Mouse (Mus musculus) left cerebral cortex, postnatal 14 days (tissue): ENCODE measurements around the gene Ren1. TPM values are rescaled to one million over a fixed set of nuclear protein-coding genes. Genes with fewer than 3 reads are reported as not detected.

Source experiments
- DNase-seq, 2 experiments: peaks; one replicate each; pipeline ENCODE4 v3.0.0; 2021 to 2022; ENCODE audit warnings: low spot score in 2 of 2, mixed read lengths in 1 of 2
- intact Hi-C: fragments of 180-260 bp; cut with DNase I; formaldehyde crosslinking; loops from one replicate; pipeline ENCODE4 v1.15.1; 2025
- long read RNA-seq, 2 experiments: library from polyadenylated mRNA; stranded (forward); transcript quantifications; one replicate each; pipeline ENCODE4 v2.0.0; 2021
- total RNA-seq, 2 experiments: library from RNA; stranded (reverse); gene quantifications; 2 replicates each; pipeline ENCODE4 v1.2.3; 2021

Ren1 gene
- total RNA-seq = not detected
- long read RNA-seq, experiment 1 = 0 reads
- long read RNA-seq, experiment 2 = 0 reads

DNA sequence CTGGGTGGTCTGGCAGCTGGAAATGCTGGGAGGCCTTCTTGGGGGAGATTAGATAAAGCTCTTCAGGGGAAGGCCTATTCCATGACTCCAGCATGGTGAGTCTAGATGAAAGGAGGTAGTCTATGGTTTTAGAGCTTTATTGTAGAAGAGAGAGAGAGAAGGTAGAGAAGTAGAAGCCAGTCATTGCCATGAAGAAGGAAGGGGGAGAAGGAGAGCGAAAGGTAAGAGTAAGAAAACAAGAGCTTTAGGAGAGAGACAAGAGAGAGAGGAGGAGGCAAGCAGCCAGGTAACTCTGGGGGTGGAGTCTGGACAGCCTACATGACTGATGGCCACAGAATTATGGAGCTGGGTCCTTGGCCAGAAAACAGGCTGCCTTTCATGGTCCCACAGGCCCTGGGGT lies at the start of gene Ren1:
Ren1 (plus strand) TSS at position 301 of the 400 bp plus-strand sequence.
- intact Hi-C loops = no loop called here
- no peak for DNase-seq

DNA sequence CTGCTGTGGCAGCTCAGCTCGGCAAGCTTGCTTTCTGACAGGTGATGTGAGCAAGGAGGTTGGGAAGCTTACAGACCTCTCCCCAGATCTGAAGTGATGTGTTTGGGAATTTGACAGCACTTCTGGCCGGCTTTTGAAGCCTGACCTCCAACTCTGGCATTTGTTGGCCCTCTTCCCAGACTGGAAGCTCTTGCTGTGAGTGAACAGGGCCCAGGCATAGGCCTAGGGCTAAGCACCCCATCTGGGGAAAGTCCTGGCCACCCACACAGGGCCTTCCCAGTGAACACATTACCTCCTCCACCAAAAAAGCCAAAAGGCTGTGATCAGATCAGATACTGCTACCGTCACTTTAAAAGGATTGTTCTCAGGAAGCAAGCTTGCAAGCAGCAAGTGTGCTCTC lies 47.8 kb upstream of the Ren1 start:
- intact Hi-C loops = loop anchor here (10.0 kb wide), 1 partner anchor 268 kb away; the partner anchor contains the start of gene Mdm4
- DNase-seq = no peak

DNA sequence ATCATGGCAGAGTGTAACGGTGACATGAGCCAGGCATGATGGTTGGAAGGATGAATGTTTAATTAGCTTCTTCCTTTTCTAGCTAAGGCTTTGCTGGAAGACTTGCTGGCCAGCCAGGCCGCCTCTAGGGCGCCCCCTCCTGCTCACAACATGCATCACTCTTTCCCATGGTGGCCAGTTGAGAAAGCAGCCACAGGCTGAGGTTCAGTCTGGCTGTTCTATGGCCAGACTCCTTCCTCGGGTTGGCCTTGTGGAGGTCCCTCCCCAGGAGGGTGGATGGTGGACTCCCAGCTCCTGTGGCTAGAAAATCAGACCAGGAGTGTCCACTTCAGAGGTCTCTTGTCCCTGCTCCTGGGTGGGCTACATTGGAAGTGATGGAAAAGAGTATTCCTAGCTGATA lies 43.5 kb upstream of the Ren1 start:
- DNase-seq = peak; percentile 74 to 81
- intact Hi-C loops = loop anchor here (1.0 to 10.0 kb wide), 2 partner anchors 130 to 272 kb away; partner anchors contain the start of gene Mdm4

DNA sequence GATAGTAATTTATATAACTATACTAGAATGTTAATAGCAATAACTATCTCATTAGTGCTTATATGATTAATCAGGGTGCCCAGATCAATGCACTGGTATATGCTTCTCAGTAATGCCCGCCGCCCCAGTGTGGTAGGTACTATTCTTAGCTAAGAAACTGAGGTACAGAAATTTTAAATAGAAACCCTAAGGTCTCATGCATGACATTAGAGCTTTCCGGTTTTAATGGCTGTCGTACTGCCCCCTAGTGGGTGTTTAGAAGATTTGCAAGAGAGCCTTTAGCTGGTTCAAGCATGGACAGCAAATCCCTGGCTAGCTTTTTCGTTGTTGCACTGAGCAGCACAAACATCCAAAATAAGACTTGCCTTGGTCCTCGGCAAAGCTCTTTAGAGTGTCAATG lies 43.0 kb upstream of the Ren1 start:
- intact Hi-C loops = loop anchor here (1.0 to 10.0 kb wide), 2 partner anchors 130 to 273 kb away; partner anchors contain the start of gene Mdm4
- peak; percentile 44 to 55 for DNase-seq

DNA sequence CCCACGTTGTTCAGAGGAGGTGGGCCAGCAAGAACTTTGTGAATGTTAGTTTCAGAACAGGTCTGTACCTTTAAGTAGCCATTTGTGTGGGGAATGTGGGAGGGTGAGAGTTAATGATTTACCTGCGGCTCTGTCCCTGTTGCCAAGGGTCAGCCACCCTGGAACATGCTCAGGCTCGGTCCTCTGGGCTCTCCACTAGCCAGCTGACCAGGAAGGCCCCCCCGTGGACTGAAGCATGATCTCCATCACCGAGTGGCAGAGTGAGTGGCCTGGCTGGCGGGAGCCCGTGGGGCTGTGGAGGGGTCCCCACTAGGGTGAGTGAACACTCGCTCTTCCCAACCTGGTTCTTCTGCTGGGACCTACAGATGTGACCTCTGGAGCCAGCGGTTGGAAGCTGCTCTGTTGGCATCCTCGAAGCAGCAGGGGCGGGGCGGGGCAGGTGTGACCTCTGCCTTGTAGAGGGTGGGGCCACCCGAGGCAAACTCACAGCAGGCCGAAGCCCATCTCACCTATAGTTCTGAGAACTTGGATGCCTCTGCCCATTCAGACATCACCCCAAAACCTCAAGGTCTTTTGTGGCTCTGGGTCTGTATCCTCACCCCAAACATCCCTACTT lies 40.5 kb upstream of the Ren1 start, which contains the start of gene Golt1a:
Golt1a (plus strand) TSS at position 149 of the 616 bp plus-strand sequence.
- intact Hi-C loops = loop anchor here (10.0 kb wide), 1 partner anchor 275 kb away; the partner anchor contains the start of gene Mdm4
- no peak for DNase-seq

DNA sequence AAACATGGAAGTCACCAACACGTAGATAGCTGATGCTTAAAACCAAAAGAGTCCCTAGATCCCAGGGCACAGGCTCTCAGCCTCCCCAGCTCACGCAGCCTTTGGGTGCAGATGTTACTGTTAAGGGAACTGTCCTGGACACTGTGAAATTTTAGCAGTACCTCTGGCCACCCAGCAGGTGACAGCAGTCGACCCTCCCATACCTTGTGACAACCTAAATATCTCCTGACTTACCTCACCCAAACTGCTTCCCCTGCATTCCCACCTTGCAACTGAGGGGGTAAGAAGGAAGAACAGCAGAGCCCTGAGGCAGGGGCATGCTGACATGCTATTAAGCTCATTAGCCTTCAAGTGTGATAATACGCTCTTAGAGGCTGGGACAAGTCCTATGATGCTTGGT lies 39.1 kb upstream of the Ren1 start:
- DNase-seq = no peak
- intact Hi-C loops = no loop called here

DNA sequence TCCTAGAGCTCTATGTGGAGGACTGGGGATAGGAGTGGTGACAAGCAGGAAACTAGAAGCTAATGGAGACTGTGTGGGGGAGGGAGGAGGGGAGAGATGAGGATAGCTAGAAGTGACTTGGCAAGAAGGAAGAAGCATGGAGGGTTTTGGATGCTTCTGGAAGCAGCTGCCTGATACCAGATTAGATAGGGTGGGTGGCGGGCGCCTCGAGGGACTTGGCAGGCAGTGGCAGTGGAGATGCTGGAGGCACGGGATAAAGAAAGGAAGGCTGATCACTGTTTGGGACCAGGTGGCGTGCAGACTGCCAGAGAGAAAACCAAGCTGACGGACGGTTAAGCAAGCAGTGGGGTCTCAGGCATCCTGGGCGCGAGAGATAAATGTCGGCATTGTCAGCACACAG lies 38.4 kb upstream of the Ren1 start:
- intact Hi-C loops = no loop called here

DNA sequence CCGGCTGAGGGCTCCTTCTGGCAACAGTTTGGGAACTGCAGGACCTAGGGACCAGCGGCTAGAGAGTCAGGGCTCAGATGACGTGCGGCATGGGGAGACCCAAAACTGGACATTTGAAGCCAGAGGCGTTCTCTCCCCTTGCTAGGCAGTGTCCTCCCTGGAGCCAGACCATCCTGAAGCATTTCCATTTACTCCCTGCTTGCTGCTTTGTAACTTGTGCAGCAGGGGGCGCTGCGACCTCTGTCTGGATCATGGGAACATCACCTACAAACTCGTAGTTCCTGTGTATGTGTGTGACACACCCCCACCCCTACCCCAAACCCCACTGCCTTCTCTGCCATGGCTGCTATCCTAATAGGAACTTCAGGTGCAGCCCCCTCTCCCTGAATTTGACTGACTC lies 35.9 kb upstream of the Ren1 start:
- peak; percentile 49 to 66 for DNase-seq
- intact Hi-C loops = loop anchor here (1.0 kb wide), 1 partner anchor 39 kb away; no protein-coding TSS in a partner anchor

More for the DNA sequence above, 38.4 kb upstream of the Ren1 start:
- peak; percentile 79 to 94 for DNase-seq

DNA sequence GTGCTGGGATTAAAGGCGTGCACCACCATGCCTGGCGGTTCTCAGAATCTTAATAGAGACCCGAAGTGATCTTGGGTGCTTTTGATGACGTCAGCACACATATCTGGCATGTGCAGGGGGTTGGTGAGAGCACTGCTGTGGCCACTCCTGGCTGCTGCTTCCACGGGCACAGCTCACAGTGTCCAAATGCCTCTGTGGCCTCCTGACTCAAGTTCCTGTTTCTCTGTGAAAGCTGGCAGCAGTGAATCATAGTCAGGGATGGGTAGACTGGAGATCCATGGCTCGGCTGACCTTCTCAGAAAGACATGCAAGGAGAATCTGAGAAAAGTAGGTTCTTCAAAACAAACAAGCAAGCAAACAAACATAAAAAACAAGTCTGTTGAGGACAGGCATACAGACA lies 34.5 kb upstream of the Ren1 start:
- no peak for DNase-seq
- intact Hi-C loops = loop anchor here (5.0 kb wide), 1 partner anchor 297 kb away; the partner anchor contains the start of gene Snrpe

DNA sequence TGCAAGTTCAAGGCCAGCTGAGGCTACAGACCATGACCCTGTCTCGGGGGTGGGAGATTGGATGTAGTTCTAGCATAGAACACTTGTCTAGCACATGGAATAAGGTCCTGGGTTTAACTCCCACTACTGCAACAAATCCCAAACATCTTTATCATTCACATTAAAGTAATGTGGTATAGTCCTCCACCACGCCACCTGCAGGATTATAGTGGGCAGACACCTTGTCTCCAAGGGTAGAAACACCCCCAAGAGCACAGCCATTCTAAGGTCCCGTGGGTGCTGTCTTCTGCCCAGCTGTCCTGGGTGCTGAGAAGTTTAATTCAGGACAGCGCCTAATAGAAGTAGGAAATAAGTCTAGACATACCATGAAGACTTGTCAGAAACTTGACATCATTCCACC lies 33.7 kb upstream of the Ren1 start:
- intact Hi-C loops = loop anchor here (5.0 kb wide), 1 partner anchor 296 kb away; the partner anchor contains the start of gene Snrpe

DNA sequence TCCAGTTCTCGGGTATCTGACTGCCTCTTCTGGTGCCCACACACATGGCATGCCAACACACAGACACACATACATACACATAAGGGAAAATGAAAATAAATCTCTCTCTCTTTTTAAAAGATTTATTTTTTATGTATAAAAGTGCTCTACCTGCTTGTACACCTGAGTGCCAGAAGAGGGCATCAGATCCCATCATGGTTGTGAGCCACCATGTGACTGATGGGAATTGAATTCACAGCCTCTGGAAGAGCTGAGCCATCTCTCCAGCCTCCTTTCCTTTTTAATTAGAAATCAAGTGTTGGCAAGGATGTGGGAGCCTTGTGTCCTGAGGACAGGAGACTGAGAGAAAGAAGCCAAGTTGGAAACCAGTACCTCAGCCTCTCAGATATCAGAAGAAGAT lies 33.2 kb upstream of the Ren1 start:
- intact Hi-C loops = loop anchor here (5.0 kb wide), 1 partner anchor 295 kb away; the partner anchor contains the start of gene Snrpe
- DNase-seq = no peak

More for the DNA sequence above, 33.7 kb upstream of the Ren1 start:
- DNase-seq = no peak

DNA sequence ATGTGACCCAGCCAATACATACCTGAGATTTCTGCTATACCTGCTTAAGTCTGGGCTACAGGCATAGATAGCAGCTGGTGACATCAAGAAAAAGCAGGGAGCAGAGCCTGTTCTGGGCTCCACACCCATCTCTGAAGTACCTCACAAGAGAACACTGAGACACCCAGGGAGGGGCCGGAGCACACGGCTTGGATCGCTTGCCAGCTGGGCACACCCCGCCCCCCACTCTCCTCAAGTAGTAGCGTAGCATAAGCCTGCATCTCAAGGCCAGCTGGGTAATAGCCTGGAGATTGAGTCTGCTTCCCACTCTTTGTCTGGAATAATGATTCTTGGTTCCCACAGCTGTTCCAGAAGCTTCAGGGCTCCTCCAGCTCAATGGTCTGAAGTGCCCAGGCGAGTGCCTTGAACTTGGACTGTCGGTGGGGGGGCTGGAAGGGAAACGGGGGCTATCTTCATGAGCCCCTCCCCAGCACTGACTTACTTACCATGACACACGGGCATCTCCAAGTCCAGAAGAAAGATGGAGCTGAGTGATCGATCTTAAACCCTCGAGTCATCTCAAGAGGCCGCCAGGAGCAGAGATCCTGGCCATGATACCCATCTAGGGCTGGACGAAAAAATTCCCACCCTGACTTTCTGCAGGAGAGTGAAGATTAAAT lies 28.9 kb upstream of the Ren1 start, which contains the start of gene Kiss1:
Kiss1 (plus strand) TSS at position 609 of the 659 bp plus-strand sequence.
- DNase-seq = peak in 1 of 2 experiments; percentile 81

DNA sequence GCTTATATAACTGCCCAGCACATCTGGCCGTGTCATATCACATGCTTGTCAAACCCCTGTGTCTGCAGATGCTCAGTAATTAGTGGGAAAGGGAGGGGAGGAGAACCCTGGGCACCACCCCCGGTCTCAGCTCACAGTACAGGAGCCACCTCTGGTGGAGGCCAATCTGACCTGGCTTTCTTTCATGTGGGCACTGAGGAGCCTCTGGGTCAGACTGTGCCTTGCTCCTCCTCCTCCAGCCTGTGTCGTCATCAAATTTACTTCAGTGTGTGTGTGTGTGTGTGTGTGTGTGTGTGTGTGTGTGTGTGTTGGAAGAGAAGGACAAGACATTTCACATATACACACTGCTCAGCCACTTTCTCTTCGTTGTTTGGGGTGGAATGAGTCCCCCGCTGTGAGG lies 27.0 kb upstream of the Ren1 start:
- intact Hi-C loops = no loop called here
- no peak for DNase-seq

More for the DNA sequence above, 28.9 kb upstream of the Ren1 start, which contains the start of gene Kiss1:
- intact Hi-C loops = no loop called here

DNA sequence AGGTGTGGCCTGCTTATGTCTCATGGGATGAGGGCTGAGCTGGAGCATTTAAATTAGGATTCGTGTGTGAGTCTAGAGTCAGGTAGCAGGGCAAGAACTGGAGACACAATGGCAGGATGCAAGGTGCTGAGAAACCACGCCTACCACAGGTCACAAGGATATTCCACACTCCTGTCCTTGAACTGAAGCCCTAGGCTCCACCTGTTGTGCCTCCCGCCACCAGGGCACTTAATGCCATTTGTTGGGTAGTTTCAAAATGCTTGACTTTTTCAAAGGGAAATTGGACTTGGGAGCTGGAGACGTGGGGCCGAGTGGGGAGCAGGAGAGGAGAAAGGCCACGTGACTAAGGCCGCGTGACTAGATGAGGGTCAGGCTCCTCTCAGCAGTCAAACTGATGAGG lies 24.4 kb upstream of the Ren1 start:
- intact Hi-C loops = no loop called here
- DNase-seq = no peak

DNA sequence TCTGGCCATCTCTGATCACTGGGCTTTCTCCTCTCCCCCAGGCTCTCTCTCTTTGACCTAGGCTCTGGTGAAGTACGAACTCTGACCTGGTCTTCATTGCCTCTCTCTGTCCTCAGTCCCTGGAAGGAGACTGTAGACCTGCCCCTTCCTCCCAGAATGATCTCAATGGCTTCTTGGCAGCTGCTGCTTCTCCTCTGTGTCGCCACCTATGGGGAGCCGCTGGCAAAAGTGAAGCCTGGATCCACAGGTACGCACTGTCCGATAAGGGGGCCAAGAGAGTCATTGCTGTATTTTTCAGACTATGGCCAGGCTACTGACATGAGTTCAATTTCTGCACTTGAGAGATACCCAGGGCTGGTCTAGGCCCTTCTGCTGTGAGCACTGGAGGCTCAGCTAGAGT lies 23.2 kb upstream of the Ren1 start:
- DNase-seq = no peak
- intact Hi-C loops = no loop called here

DNA sequence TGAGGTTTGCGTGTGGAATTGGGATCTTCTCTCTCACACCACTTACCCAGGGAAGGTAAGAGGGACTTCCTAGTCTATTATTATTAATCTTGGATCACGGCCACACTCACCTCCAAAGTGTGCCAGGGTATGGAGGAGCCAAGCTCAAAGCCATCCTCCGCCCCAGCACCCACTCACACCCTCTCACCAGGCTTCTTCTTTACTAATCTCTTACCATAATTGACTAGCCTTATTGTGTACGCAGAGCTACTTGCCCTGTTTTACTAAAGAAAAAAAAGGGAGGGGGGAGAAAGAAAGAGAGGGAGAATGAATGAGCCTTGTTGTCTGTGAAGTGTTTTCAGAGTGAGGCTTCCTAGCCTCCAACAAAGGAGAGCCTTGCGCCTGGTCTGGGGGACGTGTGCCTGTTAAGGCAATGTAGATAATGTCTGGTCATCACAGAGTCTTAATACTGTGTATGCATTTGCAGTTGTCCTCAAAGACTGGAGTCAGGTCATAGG lies 22.0 kb upstream of the Ren1 start:
- no peak for DNase-seq
- intact Hi-C loops = no loop called here

DNA sequence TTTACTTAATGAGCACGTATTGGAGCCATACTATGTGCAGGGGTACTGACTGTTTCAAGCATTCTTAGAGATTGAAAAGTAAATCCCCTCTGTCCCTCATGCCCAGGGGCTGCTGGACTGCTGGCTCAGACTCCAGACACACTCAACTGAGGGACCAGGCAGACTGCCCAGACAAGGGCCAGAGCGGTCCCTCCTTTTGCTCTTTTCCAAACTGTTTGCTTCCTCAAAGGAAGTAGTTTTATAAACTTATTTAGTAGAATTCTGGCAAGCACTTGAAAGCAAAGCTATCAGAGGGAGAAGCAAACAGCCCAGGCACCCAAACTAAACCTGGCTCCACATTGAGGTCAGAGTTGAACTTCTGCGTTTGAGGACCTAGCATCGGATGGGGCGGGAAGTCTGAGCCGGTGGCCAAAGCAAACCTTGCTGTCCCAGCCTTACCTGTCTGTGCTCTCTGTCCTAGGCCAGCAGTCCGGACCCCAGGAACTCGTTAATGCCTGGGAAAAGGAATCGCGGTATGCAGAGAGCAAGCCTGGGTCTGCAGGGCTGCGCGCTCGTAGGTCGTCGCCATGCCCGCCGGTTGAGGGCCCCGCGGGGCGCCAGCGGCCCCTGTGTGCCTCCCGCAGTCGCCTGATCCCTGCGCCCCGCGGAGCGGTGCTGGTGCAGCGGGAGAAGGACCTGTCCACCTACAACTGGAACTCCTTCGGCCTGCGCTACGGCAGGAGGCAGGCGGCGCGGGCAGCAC lies 21.2 kb upstream of the Ren1 start:
- intact Hi-C loops = no loop called here

DNA sequence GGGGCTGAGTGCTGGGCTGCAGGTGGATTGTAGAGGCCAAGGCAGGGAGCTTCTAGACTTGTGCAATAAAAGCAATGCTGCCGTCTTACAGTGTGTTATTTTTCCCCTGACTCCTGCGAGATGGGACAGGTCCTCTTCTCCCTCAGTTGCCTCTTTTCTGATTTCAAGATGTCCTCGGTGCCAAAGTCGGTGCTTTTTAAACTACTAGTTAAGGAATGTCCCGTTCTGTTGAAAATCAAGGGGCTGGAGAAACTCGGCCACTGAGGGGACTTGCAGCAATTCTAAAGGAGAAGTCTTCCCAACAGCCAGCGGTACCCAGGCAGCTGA lies 20.7 kb upstream of the Ren1 start:
- intact Hi-C loops = no loop called here
- DNase-seq = no peak

More for the DNA sequence above, 21.2 kb upstream of the Ren1 start:
- no peak for DNase-seq

DNA sequence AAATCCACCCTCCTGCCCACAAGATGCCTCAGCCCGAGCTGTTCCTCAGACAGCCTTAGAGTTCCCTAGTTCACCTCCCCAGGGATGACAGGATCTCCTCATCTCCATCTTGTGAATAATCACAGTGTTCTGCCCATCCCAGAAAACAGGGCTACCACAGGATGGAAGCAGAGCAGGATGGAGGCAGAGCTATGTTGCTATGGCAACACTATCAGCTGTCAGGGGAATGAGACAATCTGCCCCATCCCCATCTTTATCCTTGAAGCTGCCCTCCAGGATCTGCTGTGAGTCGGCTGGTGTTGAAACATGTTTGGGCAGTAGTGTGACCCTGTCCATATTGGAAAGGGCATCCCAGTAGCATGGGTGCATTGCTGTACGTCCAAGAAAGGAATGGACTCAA lies 19.2 kb upstream of the Ren1 start:
- intact Hi-C loops = no loop called here
- DNase-seq = peak in 1 of 2 experiments; percentile 48
